Mouse (Mus musculus) gastrocnemius, adult 8-10 months (tissue): ENCODE data around the gene Xlr4a. TPM values are rescaled to one million over a fixed set of nuclear protein-coding genes. Genes with fewer than 3 reads are reported as not detected.
"Not testable (repeated sequence)": the region's sequence is repeated elsewhere in the genome, so short reads cannot be mapped to it uniquely, and the experiment has no call there.

Source experiments
- DNase-seq, 2 experiments: peaks; one replicate each; pipeline ENCODE4 v3.0.0; 2022; ENCODE audit warnings: low spot score in 2 of 2
- total RNA-seq, 4 experiments: library from RNA; stranded (reverse); gene quantifications; 2 replicates each; pipeline ENCODE4 v1.2.4; 2022

Xlr4a gene
- total RNA-seq, result under 1 TPM in 1 of 4 experiments, not detected in 3; 0.58 TPM

DNA sequence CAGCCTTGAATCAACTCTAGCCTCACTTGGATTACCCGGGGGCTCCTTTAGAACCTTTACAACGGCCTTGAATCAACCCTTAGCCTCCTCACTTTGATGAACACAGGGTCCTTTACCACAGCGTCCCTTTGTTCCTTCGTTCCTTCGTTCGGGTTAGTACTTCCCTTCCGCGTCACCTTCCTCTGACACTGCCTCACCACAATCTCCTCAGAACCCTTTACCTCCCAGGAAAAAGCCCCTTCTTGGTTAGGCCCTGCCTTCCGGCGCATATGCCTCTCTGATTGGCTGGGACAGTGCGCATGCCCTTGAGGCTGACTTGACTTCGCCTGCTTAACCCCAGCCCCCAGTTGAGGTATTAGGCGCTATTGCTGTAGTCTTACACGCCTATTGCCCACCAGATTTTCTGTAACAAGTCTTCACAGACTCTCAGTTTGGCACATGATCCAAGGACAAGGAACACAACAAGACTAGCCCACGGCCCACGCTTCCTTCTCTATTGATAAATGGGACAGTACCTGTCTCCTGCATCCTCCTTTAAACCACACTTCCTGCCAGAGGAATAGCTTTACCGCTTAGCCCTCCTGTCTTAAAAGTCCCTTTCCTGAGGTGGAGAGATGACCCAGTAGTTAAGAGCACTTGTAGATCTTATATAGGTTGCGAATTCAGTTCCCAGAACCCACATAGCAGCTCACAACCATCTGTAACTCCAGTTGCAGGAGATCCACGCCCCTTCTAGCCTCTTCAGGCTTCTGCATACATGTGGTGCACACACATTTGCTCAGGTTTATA is at the start of gene Xlr4a:
Xlr4a (minus strand) TSS at position 212 of the 789 bp plus-strand sequence.
- DNase-seq, result not testable (repeated sequence)

DNA sequence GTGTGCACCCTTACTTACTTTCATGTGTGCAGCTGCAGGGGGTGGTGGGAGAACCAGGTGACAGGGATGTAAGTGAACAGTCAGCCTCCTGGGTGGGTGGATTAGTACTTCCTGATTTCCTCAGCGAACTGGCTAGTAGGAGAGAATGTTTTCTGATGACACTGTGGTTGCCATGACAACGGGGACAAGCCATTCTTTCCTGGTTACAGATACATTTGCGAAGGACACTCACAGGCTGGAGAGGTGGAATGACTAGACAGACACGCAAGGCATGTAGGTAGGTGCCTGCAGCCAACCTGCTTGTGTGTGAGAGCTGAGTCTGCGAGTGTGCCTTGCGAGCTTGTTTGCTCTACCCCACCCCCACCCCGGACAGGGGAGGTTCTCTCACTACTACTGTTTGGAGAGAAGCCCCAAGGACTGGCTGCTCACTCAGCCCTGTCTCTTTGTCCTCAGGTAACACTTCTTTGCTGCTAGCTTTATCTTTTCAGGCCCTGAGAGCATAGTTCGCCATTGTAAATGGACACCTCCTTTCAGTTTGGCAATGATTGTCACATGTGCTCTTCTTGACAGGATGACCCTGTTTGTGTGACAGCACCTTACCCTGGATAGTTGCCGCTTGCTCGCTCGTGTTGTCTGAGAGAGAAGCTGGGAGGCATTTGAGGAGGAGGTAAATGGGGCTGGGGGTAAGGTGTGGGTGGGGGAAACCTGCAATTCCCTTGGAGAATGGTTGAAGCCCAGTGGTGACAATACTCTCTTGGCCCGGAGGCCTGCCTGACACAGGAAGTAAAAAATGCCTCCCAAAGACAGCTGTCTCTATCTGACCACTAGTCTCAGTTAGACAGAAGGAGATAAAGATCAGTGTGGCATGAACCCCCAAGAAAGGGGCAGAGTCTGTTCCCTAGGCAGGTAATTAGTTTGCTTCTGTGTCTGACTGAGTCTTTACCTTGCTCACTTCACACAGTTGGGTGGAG is 40.9 kb upstream of the Xlr4a start:
- DNase-seq, result not testable (repeated sequence)

DNA sequence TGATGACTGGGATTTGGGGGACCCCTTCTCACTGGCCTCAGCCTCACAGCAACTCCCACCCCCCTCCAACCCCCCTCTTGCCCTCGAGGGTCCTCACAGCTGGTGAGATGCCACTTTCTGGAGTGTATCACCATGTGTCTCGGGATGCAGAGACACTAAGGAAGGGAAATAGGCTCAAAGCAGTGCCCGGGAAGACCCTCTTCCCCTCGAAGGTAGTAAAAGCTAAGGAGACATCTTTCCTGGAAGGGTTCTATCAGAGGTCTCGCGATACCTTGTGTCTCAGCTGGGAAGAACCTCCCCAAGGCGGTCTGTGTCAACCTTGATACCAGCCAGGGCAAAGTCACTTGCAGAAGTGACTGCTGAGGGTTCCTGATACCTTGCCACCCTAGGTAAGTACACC is 34.5 kb upstream of the Xlr4a start, which contains the start of gene Gm14685:
Gm14685 (plus strand) TSS at position 301 of the 400 bp plus-strand sequence.
- DNase-seq, result not testable (repeated sequence)

DNA sequence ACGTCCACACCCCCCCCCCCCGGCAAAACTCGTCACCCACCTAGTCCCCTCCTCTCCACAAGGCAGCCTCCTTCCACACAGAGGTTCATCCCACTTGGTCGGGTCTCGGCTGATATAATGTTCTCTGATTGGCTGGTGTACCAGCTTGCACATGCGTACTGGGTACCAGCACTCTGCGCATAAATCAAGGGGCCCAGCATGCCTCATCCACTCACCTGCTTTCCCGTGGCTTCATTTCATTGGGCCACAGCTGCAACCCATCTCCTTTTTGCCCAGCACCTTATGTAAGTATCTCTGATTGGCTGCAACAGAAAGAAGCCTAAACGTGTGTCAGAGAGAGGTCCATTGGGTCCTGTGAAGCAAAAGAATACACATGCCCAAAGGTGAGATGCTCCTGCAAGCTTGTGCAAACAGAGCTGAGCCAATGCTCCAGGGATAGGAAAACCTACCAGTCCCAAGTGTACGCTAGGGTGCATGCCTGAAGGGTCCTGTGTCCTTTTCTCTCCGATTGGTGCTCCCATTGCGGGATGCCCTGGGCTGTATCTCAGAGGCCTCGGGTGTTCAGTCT is 14.7 kb upstream of the Xlr4a start, which contains the start of gene Xlr3a:
Xlr3a (minus strand) TSS at position 155 of the 568 bp plus-strand sequence.
- DNase-seq, result not testable (repeated sequence)

DNA sequence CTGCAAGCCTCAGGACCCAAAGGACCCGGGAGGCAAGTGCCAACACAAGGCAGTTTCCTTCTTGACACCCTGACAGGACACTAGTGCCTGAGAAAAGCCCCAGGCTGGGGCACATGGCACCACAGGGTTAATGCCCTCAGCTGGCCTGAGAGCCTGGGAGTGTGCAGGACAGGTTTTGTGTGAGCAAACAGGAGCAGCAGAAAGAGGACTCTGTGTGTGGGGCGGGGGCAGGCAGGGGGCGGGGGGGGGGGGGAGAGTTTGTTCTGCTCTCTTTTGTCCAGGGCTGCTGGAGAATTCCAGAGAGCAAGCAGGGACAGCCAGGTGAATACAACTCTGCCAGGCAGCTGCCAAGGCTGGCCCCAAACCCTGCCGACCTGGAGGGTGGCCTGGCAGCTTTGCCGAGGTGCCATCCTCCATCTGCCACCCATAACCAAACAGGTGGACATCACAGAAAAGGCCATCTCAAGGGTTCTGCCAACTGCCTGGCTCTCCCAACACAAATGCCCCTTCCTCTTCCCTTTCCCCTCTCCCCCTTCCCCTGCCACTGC is 15.4 kb downstream of the Xlr4a start:
- not testable (repeated sequence) for DNase-seq

DNA sequence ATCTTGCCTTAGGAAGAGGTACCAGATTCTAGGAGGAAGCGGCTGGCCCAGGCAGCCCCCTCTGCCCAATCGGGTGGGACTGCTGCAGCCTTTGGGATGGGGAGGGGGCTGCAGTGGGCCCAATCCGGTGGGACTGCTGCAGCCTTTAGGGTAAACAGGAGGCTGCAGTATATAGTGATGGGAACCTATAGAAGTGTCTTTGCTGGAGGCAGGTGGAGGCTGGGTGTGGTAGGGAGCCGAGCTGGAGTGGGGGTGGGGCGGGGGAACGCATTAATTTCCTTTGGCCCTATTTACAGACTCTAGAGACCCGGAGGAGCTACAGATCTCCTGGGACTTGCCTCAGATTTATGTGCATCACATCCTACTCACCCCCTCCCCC is 17.9 kb downstream of the Xlr4a start, which contains the start of gene Pnma3:
Pnma3 (plus strand) TSS at position 373 of the 379 bp plus-strand sequence.
- DNase-seq, result no peak

DNA sequence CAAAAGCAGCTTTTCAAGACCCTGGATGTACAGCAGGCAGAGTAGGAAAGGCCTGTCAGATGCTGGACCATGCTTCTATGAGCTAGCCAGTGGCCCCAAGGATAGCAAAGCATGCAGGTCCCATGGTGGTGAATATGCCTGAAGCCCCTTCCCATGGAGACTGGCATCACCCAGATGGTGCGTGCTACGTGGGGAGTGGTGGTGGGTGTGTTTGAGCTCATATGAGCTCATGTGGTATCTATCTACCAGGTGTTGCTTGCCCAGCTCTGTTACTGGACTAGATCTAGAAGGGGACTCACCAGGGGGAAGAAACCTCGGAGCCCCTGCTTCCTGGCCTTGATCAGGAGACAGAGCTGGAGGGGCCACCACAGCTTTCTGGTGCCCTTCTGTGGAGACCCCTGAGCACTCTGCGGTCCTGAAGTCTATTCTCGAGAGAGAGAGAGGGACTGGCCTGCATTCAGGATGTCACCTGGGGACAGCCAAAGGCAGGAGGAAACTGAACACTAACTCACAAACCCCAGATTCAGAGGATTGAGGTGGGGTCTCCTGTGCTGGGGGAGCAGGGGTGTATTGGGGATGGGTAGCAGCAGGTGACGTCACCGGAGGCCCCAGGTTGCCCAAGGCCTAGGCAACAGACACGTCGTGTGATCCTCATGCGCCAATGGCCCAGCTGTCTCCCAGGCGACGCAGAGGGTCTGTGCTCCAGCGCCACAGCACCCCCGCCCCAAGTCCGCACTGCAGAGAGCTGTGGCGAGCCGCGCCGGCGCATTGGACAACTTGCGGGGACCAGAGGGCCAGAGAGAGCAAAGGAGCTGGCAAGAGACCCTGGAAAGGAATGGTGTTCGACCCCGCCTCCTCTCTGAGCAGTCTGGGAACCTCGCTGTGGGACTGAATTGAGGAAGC is 18.5 kb downstream of the Xlr4a start:
- no peak for DNase-seq

DNA sequence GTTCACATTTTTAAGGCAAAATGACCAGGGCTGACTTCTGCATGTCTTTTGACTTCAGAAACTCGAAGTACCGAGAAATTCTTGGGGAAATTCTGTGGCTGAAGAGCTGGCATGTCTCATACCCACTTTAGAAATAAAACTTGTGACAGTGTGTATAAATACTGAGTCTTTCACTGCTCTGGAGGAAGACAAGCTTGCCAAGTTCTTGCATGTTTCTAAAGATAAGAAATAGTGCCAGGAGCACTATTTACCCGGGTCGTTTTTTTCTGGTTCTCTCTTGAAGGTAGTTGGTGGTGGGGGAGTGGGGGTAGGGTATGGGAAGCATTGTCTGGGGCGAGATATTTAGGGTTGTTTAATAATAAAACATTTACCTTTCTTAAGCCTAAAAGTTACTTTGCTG is 20.0 kb downstream of the Xlr4a start:
- DNase-seq, result no peak

DNA sequence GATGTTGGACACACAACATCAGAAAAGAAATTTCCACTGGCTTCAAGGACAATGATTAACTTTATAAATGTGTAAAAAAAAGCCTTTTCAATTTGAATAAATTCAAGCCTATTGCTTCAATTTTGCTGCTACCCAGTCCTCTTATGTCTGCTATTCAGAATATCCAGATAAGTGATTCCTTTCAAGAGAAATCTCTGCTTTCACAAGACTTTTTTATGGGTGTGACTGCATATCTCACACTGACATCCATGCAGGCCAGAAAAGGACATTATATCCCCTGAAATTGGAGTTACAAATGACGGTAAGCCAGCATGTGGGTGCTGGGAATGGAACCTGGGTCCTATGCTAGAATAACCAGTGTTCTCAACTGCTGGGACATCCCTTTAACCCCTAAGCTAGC is 20.8 kb downstream of the Xlr4a start:
- DNase-seq, result no peak

DNA sequence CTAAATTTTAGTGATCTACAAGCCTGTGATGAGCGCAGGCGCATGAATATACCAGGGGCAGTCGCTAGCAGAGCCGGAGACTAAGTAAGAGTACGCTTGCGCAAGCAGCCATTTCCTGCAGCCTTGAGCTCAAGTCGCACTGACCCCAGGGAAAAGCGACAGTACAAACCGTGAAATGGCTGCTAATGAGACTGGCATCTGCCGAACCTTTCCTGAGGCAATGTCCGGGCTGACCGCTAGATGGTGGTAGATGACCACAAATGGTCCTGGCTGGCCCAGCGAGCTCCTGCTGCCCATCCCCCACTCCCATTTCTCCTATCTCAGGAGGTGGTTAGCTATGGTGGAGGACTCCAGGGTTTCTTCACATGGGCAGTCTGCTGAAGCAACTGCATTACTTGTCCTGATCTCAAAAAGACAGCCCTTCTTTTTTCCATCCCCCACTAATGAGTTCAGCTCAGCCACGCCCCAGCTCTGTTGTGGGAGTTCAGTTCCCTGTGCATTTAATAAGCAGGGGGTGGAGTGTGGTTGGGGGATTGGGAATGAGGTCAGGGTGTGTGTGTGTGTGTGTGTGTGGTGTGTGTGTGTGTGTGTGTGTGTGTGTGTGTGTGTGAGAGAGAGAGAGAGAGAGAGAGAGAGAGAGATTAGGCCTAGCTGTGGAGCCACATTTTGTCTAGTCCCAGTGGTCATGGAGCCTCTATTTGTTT is 28.3 kb downstream of the Xlr4a start:
- peak; percentile 90 for DNase-seq

DNA sequence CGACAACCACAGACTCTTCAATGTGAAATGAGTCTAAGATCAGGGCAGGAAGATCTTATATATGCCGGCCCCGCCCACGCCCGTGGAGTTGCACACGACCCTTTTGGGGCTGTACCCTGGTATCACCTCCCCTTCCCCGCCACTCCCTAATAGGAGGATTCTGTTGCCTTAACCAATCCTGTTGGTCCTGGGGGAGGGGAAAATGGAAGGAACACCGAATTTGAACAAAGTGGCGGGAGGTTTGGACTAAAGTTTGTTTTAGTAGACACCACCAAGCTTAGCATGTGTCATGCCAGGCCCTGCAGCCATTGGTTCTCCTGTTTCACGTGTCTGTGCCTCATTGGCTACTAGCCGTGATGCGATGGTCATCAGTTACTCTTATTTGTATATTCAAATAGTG is 42.6 kb downstream of the Xlr4a start:
- no peak for DNase-seq

DNA sequence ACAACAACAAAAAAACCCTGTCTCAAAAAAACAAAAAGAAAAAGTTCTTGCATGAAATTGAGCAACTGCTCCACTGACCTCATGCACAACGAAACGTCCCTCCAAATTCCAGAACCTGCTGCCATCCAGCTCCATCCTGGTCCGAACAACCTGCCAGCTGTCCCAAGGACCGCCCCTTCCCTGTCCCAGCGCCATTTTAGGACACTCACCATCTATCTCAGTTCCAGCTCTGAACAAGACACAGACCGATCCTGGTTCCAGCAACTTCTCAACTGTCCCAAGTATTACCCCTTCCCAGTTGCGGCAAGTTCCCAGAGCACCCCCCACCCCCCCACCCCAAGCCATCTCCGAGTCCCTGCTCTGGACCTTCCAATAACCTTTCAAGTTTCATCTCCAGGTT is 43.4 kb downstream of the Xlr4a start:
- no peak for DNase-seq

DNA sequence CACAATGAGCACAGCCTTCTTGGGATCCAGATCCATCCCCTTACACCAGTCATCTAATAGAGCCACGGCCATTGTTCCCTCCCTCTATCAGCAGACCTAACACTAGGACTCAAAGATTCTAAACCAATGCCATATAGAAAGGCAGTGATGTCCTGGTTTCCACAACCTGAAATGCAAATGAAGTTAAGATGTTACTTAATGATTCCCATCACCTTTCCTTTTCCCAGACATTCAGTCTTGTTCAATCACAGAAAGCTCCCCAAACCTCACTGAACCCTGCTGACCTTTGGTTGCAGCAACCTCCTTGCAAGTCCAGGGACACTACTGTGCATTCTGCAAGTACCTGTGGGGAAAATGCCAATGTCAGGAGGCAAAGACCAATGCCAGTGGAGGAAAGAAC is 45.3 kb downstream of the Xlr4a start, which contains the start of gene Pnma5:
Pnma5 (minus strand) TSS at position 101 of the 400 bp plus-strand sequence.
- DNase-seq, result no peak

Other genes with a start within 250 kb of the Xlr4a start
- 10 to 100 TPM; 26.8 to 31.3 (median 28.9) TPM for gene Cetn2, start 164.1 kb downstream of the Xlr4a start, total RNA-seq
- 1 to 10 TPM; 3.6 to 4.1 (median 3.9) TPM for gene Nsdhl, start 163.9 kb downstream of the Xlr4a start, total RNA-seq
- under 1 TPM; 0.12 to 0.64 (median 0.58) TPM for gene Zfp185, start 95.1 kb downstream of the Xlr4a start, total RNA-seq
- gene Pnma5, start 45.4 kb downstream of the Xlr4a start, total RNA-seq, result under 1 TPM in 1 of 4 experiments, not detected in 3; 0.21 TPM
- gene Pnma3, start 17.7 kb downstream of the Xlr4a start, total RNA-seq, result not detected
- 1 to 10 TPM in 3 of 4 experiments, not detected in 1; 1.1 to 2.1 (median 1.4) TPM for gene Xlr3a, start 14.6 kb upstream of the Xlr4a start, total RNA-seq
- not detected for gene Gm14685, start 34.6 kb upstream of the Xlr4a start, total RNA-seq
- not detected for gene Xlr5b, start 66.3 kb upstream of the Xlr4a start, total RNA-seq
- gene DXBay18, start 67.0 kb upstream of the Xlr4a start, total RNA-seq, result not detected
- not detected for gene Spin2d, start 94.5 kb upstream of the Xlr4a start, total RNA-seq
- gene Xlr3b, start 109.7 kb upstream of the Xlr4a start, total RNA-seq, result 1 to 10 TPM in 2 of 4 experiments, under 1 TPM in 1, not detected in 1; 0.41 to 5.5 (median 4.3) TPM
- under 1 TPM in 2 of 4 experiments, not detected in 2; 0.41 to 0.43 TPM for gene Xlr4b, start 131.9 kb upstream of the Xlr4a start, total RNA-seq
- 1 to 10 TPM; 5.1 to 7.8 (median 6.6) TPM for gene F8a, start 145.8 kb upstream of the Xlr4a start, total RNA-seq
- not detected for gene Xlr4c, start 160.7 kb upstream of the Xlr4a start, total RNA-seq
- not detected for gene Xlr3c, start 182.9 kb upstream of the Xlr4a start, total RNA-seq
- gene Xlr5a, start 210.5 kb upstream of the Xlr4a start, total RNA-seq, result not detected
- gene Xlr5c, start 210.5 kb upstream of the Xlr4a start, total RNA-seq, result not detected